Mouse (Mus musculus) brain, embryonic 14.5 days (tissue): ENCODE measurements around the gene Lipi.
A peak's percentile ranks its signal among the peaks of the same experiment; 100 is the strongest.

Experiments used
- CTCF ChIP-seq: fragments of 200-500 bp; IDR thresholded peaks from 2 replicates; pipeline ENCODE4 v1.5.1; 2012; ENCODE audit warnings: inconsistent platforms, mild to moderate bottlenecking, moderate library complexity, borderline replicate concordance; ENCODE audit not compliant: insufficient read depth, insufficient read length; ENCODE audit errors: extremely low read depth
- POLR2A ChIP-seq: fragments of 200-500 bp; IDR thresholded peaks from 2 replicates; pipeline ENCODE4 v1.6.1; 2012; ENCODE audit warnings: mild to moderate bottlenecking, inconsistent platforms, borderline replicate concordance; ENCODE audit not compliant: poor library complexity, insufficient read depth, insufficient read length, severe bottlenecking; ENCODE audit errors: extremely low read depth

DNA sequence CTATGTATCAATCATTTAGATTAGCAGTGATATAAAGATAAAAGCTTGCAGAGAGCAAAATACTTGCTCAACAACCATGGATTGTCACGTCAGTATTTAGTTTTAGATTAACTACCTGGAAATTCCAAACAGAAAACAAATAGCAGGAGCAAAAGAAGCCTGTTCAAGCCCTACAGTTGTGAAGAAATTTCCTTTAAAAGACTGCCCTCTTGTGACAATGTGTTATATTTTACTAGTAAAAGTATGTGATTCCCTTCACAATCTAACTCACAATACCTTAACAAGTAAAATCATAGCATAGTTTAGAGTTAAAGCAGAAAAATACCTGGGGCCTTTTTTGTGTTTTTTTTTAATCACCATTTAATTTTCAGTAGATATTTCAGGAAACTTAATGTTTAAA lies 54.2 kb downstream of the Lipi start:
- TF ChIP-seq CTCF (0 out of 2 replicates have a peak, but pooled peaks have one; percentile 2), POLR2A (no peak)
